Mouse (Mus musculus) heart, postnatal 0 days (tissue): ENCODE measurements at regions not wholly inside any gene's neighbourhood (a gene's known extent, or its start where the extent isn't known, plus 50 kb on each side); places are given as distances from the start of the nearest gene placed in this dataset.

Experiments
- ATAC-seq: fragments of 200-750 bp; cut with Nextera tagmentation; 2 replicates; pipeline ENCODE4 v1.8.0; 2017; ENCODE audit warnings: low read depth, moderate number of reproducible peaks, moderate library complexity; ENCODE audit not compliant: insufficient read depth
- DNase-seq: peaks from one replicate; pipeline ENCODE4 v3.0.0-alpha.2; 2016; ENCODE audit warnings: low spot score
- H3K27ac ChIP-seq: fragments of 300-500 bp; sonication (generic); 2 replicates; pipeline ENCODE4 v1.5.1; 2014; ENCODE audit warnings: low read depth, mild to moderate bottlenecking
- H3K27me3 ChIP-seq: fragments of 300-500 bp; sonication (generic); 2 replicates; pipeline ENCODE4 v1.6.1; 2014; ENCODE audit warnings: low read length, mixed read lengths; ENCODE audit not compliant: control insufficient read depth, insufficient read depth
- H3K36me3 ChIP-seq: fragments of 300-500 bp; sonication (generic); replicated peaks from 2 replicates; pipeline ENCODE4 v1.6.1; 2014; ENCODE audit warnings: low read length, mixed read lengths; ENCODE audit not compliant: control insufficient read depth, insufficient read depth
- H3K4me1 ChIP-seq: fragments of 300-500 bp; sonication (generic); 2 replicates; pipeline ENCODE4 v1.6.1; 2014; ENCODE audit warnings: antibody characterized with exemption; ENCODE audit not compliant: control insufficient read depth, insufficient read depth
- H3K4me2 ChIP-seq: fragments of 300-500 bp; sonication (generic); 2 replicates; pipeline ENCODE4 v1.6.1; 2014; ENCODE audit warnings: low read depth, mild to moderate bottlenecking, low read length, moderate library complexity
- H3K4me3 ChIP-seq: fragments of 300-500 bp; sonication (generic); 2 replicates; pipeline ENCODE4 v1.5.1; 2014; ENCODE audit warnings: low read depth, low read length
- H3K9ac ChIP-seq: fragments of 300-500 bp; sonication (generic); replicated peaks from 2 replicates; pipeline ENCODE4 v1.6.1; 2014; ENCODE audit warnings: low read depth, low read length, mixed read lengths
- H3K9me3 ChIP-seq: fragments of 300-500 bp; sonication (generic); replicated peaks from 2 replicates; pipeline ENCODE4 v1.6.1; 2016; ENCODE audit warnings: low read length; ENCODE audit not compliant: control insufficient read depth
- CTCF ChIP-seq: IDR thresholded peaks from 2 replicates; pipeline ENCODE4 v1.5.1; 2016; ENCODE audit warnings: antibody characterized with exemption, control low read depth, low read depth
- EP300 ChIP-seq: IDR thresholded peaks from 2 replicates; pipeline ENCODE4 v1.6.1; 2016; ENCODE audit warnings: antibody characterized with exemption, low read depth
- WGBS: fragments of 180-500 bp; shearing (Covaris S2); extraction: QIAGEN DNeasy Blood & Tissue Kit; methylation state at CpG from one replicate; pipeline ENCODE4 v1.1.7; 2014; 5-methylcytosine and 5-hydroxymethylcytosine counted together

- H3K27me3 ChIP-seq = no peaks in the 10 kb centered on the region
- H3K27ac ChIP-seq = no peak overlapping the region
- no peak overlapping the region for H3K9ac ChIP-seq
- H3K4me1 ChIP-seq = no peaks in the 10 kb centered on the region
- peak; percentile 84 for ATAC-seq
- no peaks in the 10 kb centered on the region for H3K9me3 ChIP-seq
- TF ChIP-seq CTCF (no peak), EP300 (no peak)
- H3K36me3 ChIP-seq = no peaks in the 10 kb centered on the region
- 15% methylated on average over 2 of the region's 2 CpGs for WGBS
- H3K4me2 ChIP-seq = no peak overlapping the region
- no peak overlapping the region for H3K4me3 ChIP-seq
- peak; percentile 63 for DNase-seq
Observed at GRCm38 (mm10) chr2:11853210-11853973, 75.7 kb downstream of the Ankrd16 start.

DNA sequence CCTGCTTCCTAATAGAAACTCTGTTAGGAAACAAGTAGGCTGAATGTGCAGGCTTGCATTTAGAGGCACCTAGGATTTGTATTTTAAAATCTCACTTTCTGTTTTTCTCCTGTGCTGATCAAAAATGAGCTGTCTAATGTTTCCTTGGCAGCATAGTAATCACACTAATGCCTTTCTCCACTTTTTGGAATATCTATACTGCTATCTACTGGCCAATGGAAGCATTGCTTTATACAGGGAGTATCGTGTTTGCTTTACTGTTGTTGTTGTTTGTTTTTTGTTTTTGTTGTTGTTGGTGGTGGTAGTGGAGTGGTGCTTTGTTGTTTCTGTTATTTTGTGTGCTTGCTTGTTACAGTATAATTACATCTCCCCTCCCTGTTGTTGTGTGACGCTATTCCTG, 92.3 kb downstream of the Ankrd16 start:
- Histone ChIP-seq H3K27me3 (no peaks in the 10 kb centered on the region), H3K4me2 (no peak overlapping the region), H3K4me1 (no peaks in the 10 kb centered on the region), H3K9ac (no peak overlapping the region), H3K4me3 (no peak overlapping the region), H3K9me3 (0 out of 2 replicates have a peak, but pooled peaks cover 6% of the 10 kb centered on the region), H3K27ac (no peak overlapping the region), H3K36me3 (no peaks in the 10 kb centered on the region)
- TF ChIP-seq CTCF (peak; percentile 51), EP300 (no peak)
- 18% methylated on average over 2 of the region's 2 CpGs for WGBS
- ATAC-seq = no peak
- DNase-seq = peak; percentile 5

GRCm38 (mm10) chr2:11880005-11880404, 102.3 kb downstream of the Ankrd16 start:
- WGBS = 15% methylated on average over 1 of the region's 1 CpGs
- Histone ChIP-seq H3K4me1 (no peaks in the 10 kb centered on the region), H3K9me3 (no peaks in the 10 kb centered on the region), H3K27me3 (no peaks in the 10 kb centered on the region), H3K9ac (no peak overlapping the region), H3K36me3 (no peaks in the 10 kb centered on the region), H3K27ac (no peak overlapping the region), H3K4me2 (no peak overlapping the region), H3K4me3 (no peak overlapping the region)
- DNase-seq (no peak), ATAC-seq (no peak)
- TF ChIP-seq EP300 (no peak), CTCF (no peak)

GRCm38 (mm10) chr2:11894792-11895568, 117.3 kb downstream of the Ankrd16 start:
- Histone ChIP-seq H3K36me3 (no peaks in the 10 kb centered on the region), H3K27me3 (no peaks in the 10 kb centered on the region), H3K4me2 (no peak overlapping the region), H3K4me1 (no peaks in the 10 kb centered on the region), H3K9me3 (no peaks in the 10 kb centered on the region), H3K4me3 (no peak overlapping the region), H3K27ac (no peak overlapping the region), H3K9ac (no peak overlapping the region)
- 61% methylated on average over 7 of the region's 7 CpGs for WGBS
- ATAC-seq (no peak), DNase-seq (no peak)
- TF ChIP-seq CTCF (no peak), EP300 (no peak)

- TF ChIP-seq EP300 (no peak), CTCF (no peak)
- ATAC-seq (no peak), DNase-seq (no peak)
- no peak overlapping the region for H3K27ac ChIP-seq
- H3K36me3 ChIP-seq = no peaks in the 10 kb centered on the region
- no peaks in the 10 kb centered on the region for H3K9me3 ChIP-seq
- WGBS = 73% methylated on average over 11 of the region's 11 CpGs
- no peak overlapping the region for H3K4me2 ChIP-seq
- no peaks in the 10 kb centered on the region for H3K4me1 ChIP-seq
- H3K27me3 ChIP-seq = no peaks in the 10 kb centered on the region
- no peak overlapping the region for H3K9ac ChIP-seq
- no peak overlapping the region for H3K4me3 ChIP-seq
Observed at GRCm38 (mm10) chr2:11899698-11900660, 122.3 kb downstream of the Ankrd16 start.
